Mouse (Mus musculus) forebrain, embryonic 14.5 days (tissue): ENCODE results near the gene Rflna. TPM values are rescaled to one million over a fixed set of nuclear protein-coding genes. Genes with fewer than 3 reads are reported as not detected.

Experiments used
- ATAC-seq: fragments of 200-750 bp; cut with Nextera tagmentation; 2 replicates; pipeline ENCODE4 v1.8.0; 2017; ENCODE audit warnings: mild to moderate bottlenecking, moderate library complexity
- DNase-seq: peaks from one replicate; pipeline ENCODE4 v3.0.0-alpha.2; 2015; ENCODE audit warnings: low spot score
- H3K27ac ChIP-seq: fragments of 300-500 bp; sonication (generic); 2 replicates; pipeline ENCODE4 v1.5.1; 2014; ENCODE audit warnings: low read depth, mild to moderate bottlenecking, control low read depth, low read length, moderate library complexity
- H3K27me3 ChIP-seq: fragments of 300-500 bp; sonication (generic); replicated peaks from 2 replicates; pipeline ENCODE4 v1.6.1; 2014; ENCODE audit warnings: low read length, control low read depth, mixed read lengths; ENCODE audit not compliant: control insufficient read depth, insufficient read depth
- H3K36me3 ChIP-seq: fragments of 300-500 bp; sonication (generic); 2 replicates; pipeline ENCODE4 v1.6.1; 2014; ENCODE audit warnings: low read length, control low read depth; ENCODE audit not compliant: control insufficient read depth, insufficient read depth
- H3K4me1 ChIP-seq: fragments of 300-500 bp; sonication (generic); 2 replicates; pipeline ENCODE4 v1.6.1; 2014; ENCODE audit warnings: antibody characterized with exemption, low read length, control low read depth; ENCODE audit not compliant: control insufficient read depth, insufficient read depth
- H3K4me2 ChIP-seq: fragments of 300-500 bp; sonication (generic); 2 replicates; pipeline ENCODE4 v1.6.1; 2014; ENCODE audit warnings: mild to moderate bottlenecking, control low read depth, low read length
- H3K4me3 ChIP-seq: fragments of 300-500 bp; sonication (generic); 2 replicates; pipeline ENCODE4 v1.5.1; 2014; ENCODE audit warnings: low read depth, low read length, control low read depth
- H3K9ac ChIP-seq: fragments of 300-500 bp; sonication (generic); 2 replicates; pipeline ENCODE4 v1.6.1; 2014; ENCODE audit warnings: mild to moderate bottlenecking, low read length, control low read depth, moderate library complexity
- H3K9me3 ChIP-seq: fragments of 300-500 bp; sonication (generic); replicated peaks from 2 replicates; pipeline ENCODE4 v1.6.1; 2016; ENCODE audit warnings: low read length, control low read depth, mixed read lengths; ENCODE audit not compliant: control insufficient read depth
- WGBS: fragments of 180-500 bp; shearing (Covaris S2); extraction: QIAGEN DNeasy Blood & Tissue Kit; methylation state at CpG from one replicate; pipeline ENCODE4 v1.1.7; 2014; 5-methylcytosine and 5-hydroxymethylcytosine counted together
- polyA plus RNA-seq: library from polyadenylated mRNA; unstranded; fragments of >200 nt; fragmentation: Nextera tagmentation; extraction: Ambion mirVana; gene quantifications from 2 replicates; pipeline ENCODE4 v1.2.1, GENCODE M21; 2014

The Rflna gene
- polyA plus RNA-seq, 1 experiment from 2014 or later = 3.2 TPM

- peak; percentile 46 for DNase-seq
- 67% methylated on average over 23 of the region's 23 CpGs for WGBS
- Histone ChIP-seq H3K4me3 (no peak overlapping the region), H3K4me2 (no peak overlapping the region), H3K27ac (peak overlapping the region; percentile 48), H3K27me3 (no peaks in the 10 kb centered on the region), H3K9ac (no peak overlapping the region), H3K9me3 (no peaks in the 10 kb centered on the region), H3K36me3 (peaks cover 62% of the 10 kb centered on the region), H3K4me1 (peaks cover 20% of the 10 kb centered on the region)
- peak; percentile 49; the same call in 1 of the 2 replicates for ATAC-seq
Observed at GRCm38 (mm10) chr5:125052603-125053488, 49.8 kb downstream of the Rflna start.

GRCm38 (mm10) chr5:125053661-125054060 is 50.6 kb downstream of the Rflna start:
- Histone ChIP-seq H3K9me3 (no peaks in the 10 kb centered on the region), H3K27ac (no peak overlapping the region), H3K36me3 (peaks cover 54% of the 10 kb centered on the region), H3K4me1 (peaks cover 28% of the 10 kb centered on the region), H3K9ac (no peak overlapping the region), H3K4me3 (no peak overlapping the region), H3K4me2 (no peak overlapping the region), H3K27me3 (no peaks in the 10 kb centered on the region)
- ATAC-seq = no peak
- DNase-seq = no peak
- 72% methylated on average over 7 of the region's 7 CpGs for WGBS

- no peak for ATAC-seq
Observed at GRCm38 (mm10) chr5:125055901-125056300, 52.9 kb downstream of the Rflna start.

GRCm38 (mm10) chr5:125056331-125056695 is 53.3 kb downstream of the Rflna start:
- Histone ChIP-seq H3K4me3 (no peak overlapping the region), H3K9me3 (no peaks in the 10 kb centered on the region), H3K4me2 (peak overlapping the region; percentile 7; the same call in 1 of the 2 replicates), H3K4me1 (peaks cover 40% of the 10 kb centered on the region), H3K36me3 (peaks cover 30% of the 10 kb centered on the region), H3K9ac (no peak overlapping the region), H3K27me3 (no peaks in the 10 kb centered on the region), H3K27ac (peak overlapping the region; percentile 63; the same call in 1 of the 2 replicates)
- DNase-seq (no peak), ATAC-seq (no peak)
- WGBS = 26% methylated on average over 6 of the region's 6 CpGs

More at GRCm38 (mm10) chr5:125055901-125056300, 52.9 kb downstream of the Rflna start:
- Histone ChIP-seq H3K9me3 (no peaks in the 10 kb centered on the region), H3K4me3 (no peak overlapping the region), H3K27me3 (no peaks in the 10 kb centered on the region), H3K9ac (no peak overlapping the region), H3K36me3 (peaks cover 31% of the 10 kb centered on the region), H3K4me1 (peaks cover 40% of the 10 kb centered on the region), H3K27ac (peak overlapping the region; percentile 63; the same call in 1 of the 2 replicates), H3K4me2 (no peak overlapping the region)
- no peak for DNase-seq
- WGBS = 60% methylated on average over 8 of the region's 8 CpGs

GRCm38 (mm10) chr5:125056696-125057554 is 53.9 kb downstream of the Rflna start:
- no peaks in the 10 kb centered on the region for H3K9me3 ChIP-seq
- peaks cover 40% of the 10 kb centered on the region for H3K4me1 ChIP-seq
- no peak overlapping the region for H3K4me3 ChIP-seq
- ATAC-seq (peak; percentile 11; the same call in 1 of the 2 replicates), DNase-seq (peak; percentile 27)
- peak overlapping the region; percentile 59 for H3K9ac ChIP-seq
- no peaks in the 10 kb centered on the region for H3K27me3 ChIP-seq
- peak overlapping the region; percentile 55; the same call in 1 of the 2 replicates for H3K4me2 ChIP-seq
- 12% methylated on average over 19 of the region's 19 CpGs for WGBS
- H3K36me3 ChIP-seq = peaks cover 30% of the 10 kb centered on the region
- peak overlapping the region; percentile 63; the same call in 1 of the 2 replicates for H3K27ac ChIP-seq

- Histone ChIP-seq H3K9me3 (no peaks in the 10 kb centered on the region), H3K36me3 (peaks cover 31% of the 10 kb centered on the region), H3K9ac (peak overlapping the region; percentile 59), H3K27ac (peak overlapping the region; percentile 63), H3K4me1 (peaks cover 42% of the 10 kb centered on the region), H3K4me3 (peak overlapping the region; percentile 21), H3K4me2 (peak overlapping the region; percentile 55), H3K27me3 (no peaks in the 10 kb centered on the region)
- ATAC-seq (peak; percentile 16; the same call in 1 of the 2 replicates), DNase-seq (peak; percentile 44)
- 20% methylated on average over 29 of the region's 29 CpGs for WGBS
Observed at GRCm38 (mm10) chr5:125057555-125058266, 54.7 kb downstream of the Rflna start.

- ATAC-seq (peak; percentile 54), DNase-seq (peak; percentile 73)
- Histone ChIP-seq H3K27me3 (no peaks in the 10 kb centered on the region), H3K4me2 (peak overlapping the region; percentile 55), H3K4me3 (peak overlapping the region; percentile 21), H3K27ac (peak overlapping the region; percentile 63), H3K9ac (peak overlapping the region; percentile 59), H3K9me3 (no peaks in the 10 kb centered on the region), H3K36me3 (peaks cover 31% of the 10 kb centered on the region), H3K4me1 (peaks cover 48% of the 10 kb centered on the region)
- WGBS = 2% methylated on average over 20 of the region's 29 CpGs
Observed at GRCm38 (mm10) chr5:125058267-125058668, 55.2 kb downstream of the Rflna start.
